Mouse (Mus musculus): Measurements from ENCODE around the gene Cartpt. TPM values are rescaled to one million over a fixed set of nuclear protein-coding genes. Genes with fewer than 3 reads are reported as not detected.

Gene Cartpt
- 0.53 and 0.95 TPM in 2 replicates for polyA plus RNA-seq (2016; fragmentation: Nextera tagmentation; extraction: Ambion mirVana)

DNA sequence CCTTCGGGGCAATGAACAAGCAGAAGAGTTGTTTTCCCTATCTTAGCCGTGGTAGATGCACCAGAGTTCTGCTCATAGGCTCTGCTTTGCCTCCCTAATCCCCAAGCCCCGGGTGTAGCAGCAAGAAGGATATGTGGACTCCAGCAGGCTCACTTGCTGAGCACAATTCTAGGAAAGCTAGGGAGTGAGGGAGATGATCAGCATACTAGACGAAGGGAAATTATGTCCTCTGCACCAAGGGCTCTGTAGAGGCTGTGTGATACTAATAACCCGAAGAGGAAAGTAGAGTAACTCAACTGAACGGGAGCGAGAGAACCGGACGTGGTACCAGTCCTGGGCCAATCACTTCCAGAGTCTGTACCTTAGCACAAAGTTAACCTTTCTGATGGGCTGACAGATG, at the start of gene Cartpt:
Gene Cartpt, minus strand, starts transcription at position 127 of the 400 bp plus-strand sequence.
- 41% methylated on average over 9 of the region's 9 CpGs for WGBS
- H3K27me3 ChIP-seq (ENCODE audit: poor library complexity, severe bottlenecking), result peaks cover 55% of the 10 kb centered on the region

DNA sequence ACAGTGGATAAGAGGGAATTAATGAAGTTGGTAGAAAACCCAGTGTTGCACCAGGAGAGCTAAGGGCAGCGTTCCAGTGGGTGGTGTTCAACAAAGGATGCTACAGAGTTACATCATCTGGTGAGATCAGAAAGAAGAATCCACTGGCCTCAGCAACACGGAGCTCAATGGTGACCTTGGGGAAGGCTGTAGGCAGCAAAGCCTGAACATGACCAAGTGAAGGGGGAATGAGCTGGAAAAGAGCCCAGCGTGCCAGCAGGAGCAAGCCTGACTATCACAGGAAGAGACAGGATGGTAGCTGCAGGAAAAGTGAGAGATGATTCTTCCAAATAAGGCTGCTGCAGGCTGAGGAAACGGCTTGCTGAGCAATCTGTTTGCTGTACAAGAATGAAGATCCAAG, 46.5 kb upstream of the Cartpt start:
- no peaks in the 10 kb centered on the region for H3K4me1 ChIP-seq
- WGBS, result 88% methylated on average over 4 of the region's 4 CpGs
- no peaks in the 10 kb centered on the region for H3K9me3 ChIP-seq
- H3K27me3 ChIP-seq (ENCODE audit: poor library complexity, severe bottlenecking), result no peaks in the 10 kb centered on the region
- no peak overlapping the region for H3K27ac ChIP-seq
- no peak overlapping the region for H3K4me3 ChIP-seq
- DNase-seq (ENCODE audit: extremely low spot score, low spot score), result no peak
- H3K36me3 ChIP-seq (replicated peaks), result peaks cover 36% of the 10 kb centered on the region

More for the DNA sequence above, at the start of gene Cartpt:
- Histone ChIP-seq H3K9me3 (no peaks in the 10 kb centered on the region), H3K27ac (no peak within 1 kb of the TSS), H3K36me3 (replicated peaks) (no peaks in the 10 kb centered on the region), H3K4me1 (peaks cover 21% of the 10 kb centered on the region), H3K4me3 (peak within 1 kb of the TSS; percentile 48)
- DNase-seq (ENCODE audit: extremely low spot score, low spot score), result no peak

DNA sequence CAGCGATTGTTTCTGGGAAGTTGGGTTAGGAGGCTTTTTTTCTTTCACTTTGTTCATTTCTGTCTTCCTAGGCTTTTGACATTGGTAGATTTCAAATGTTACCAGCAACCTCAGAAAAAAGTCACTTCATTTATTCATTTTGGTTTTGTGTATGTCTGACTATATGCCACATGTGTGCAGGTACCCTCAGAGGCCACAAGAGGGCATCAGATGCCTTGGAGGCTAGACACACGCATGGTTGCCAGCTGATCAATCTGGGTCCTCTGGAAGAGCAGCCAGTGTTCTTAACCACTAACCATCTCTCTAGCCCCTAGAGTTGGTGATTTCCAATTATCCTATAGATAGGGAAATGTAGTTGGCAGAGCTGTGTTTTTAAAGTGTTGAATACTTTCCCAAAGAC, 42.6 kb upstream of the Cartpt start:
- Histone ChIP-seq H3K9me3 (no peaks in the 10 kb centered on the region), H3K36me3 (replicated peaks) (peaks cover 13% of the 10 kb centered on the region), H3K4me3 (no peak overlapping the region), H3K4me1 (peaks cover 19% of the 10 kb centered on the region), H3K27ac (no peak overlapping the region), H3K27me3 (ENCODE audit: poor library complexity, severe bottlenecking) (no peaks in the 10 kb centered on the region)
- 93% methylated on average over 2 of the region's 2 CpGs for WGBS
- no peak for DNase-seq (ENCODE audit: extremely low spot score, low spot score)

DNA sequence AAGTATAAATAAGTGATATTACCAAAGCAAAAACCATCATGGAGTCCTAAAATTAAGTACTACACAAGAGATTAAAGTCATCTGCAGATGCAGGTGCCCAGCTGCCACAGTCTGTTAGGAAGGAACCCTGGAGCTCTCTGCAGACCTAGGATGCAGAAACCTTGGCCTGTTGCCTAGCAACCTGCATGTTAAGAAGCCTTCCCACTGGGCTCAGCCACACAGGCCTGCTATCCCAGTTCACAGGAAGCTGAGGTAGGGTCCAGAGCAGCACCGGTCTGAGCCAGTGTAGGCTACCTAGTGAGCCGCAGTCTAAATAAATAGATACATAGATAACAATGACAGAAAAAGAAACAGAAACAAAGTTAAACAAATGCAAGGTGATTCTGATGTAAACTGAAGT, 39.7 kb upstream of the Cartpt start:
- no peak overlapping the region for H3K4me3 ChIP-seq
- H3K27me3 ChIP-seq (ENCODE audit: poor library complexity, severe bottlenecking), result no peaks in the 10 kb centered on the region
- H3K36me3 ChIP-seq (replicated peaks), result peaks cover 4% of the 10 kb centered on the region; the same call in 1 of the 2 replicates
- peak overlapping the region; percentile 68; the same call in 1 of the 2 replicates for H3K27ac ChIP-seq
- peaks cover 19% of the 10 kb centered on the region for H3K4me1 ChIP-seq
- H3K9me3 ChIP-seq, result no peaks in the 10 kb centered on the region
- DNase-seq (ENCODE audit: extremely low spot score, low spot score), result peak; percentile 54
- 21% methylated on average over 2 of the region's 2 CpGs for WGBS

DNA sequence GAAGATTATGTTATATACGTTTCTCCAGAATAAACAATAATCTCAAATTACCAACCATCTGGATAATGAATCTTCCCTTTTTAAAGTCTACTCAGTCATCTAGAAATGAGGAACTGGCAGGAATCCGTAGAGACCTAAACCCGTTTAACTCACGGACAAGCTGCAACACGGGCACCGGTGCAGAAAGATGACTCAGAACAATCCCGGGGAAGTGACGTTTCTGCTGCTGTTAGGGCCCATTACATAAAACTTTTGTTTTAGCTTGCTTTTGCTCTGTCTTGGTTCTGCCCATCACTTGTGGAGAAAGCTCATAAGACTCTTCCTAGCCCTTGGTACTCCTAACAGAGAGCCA, 38.4 kb upstream of the Cartpt start:
- WGBS, result 79% methylated on average over 8 of the region's 8 CpGs
- peak overlapping the region; percentile 68; the same call in 1 of the 2 replicates for H3K27ac ChIP-seq
- no peaks in the 10 kb centered on the region for H3K9me3 ChIP-seq

DNA sequence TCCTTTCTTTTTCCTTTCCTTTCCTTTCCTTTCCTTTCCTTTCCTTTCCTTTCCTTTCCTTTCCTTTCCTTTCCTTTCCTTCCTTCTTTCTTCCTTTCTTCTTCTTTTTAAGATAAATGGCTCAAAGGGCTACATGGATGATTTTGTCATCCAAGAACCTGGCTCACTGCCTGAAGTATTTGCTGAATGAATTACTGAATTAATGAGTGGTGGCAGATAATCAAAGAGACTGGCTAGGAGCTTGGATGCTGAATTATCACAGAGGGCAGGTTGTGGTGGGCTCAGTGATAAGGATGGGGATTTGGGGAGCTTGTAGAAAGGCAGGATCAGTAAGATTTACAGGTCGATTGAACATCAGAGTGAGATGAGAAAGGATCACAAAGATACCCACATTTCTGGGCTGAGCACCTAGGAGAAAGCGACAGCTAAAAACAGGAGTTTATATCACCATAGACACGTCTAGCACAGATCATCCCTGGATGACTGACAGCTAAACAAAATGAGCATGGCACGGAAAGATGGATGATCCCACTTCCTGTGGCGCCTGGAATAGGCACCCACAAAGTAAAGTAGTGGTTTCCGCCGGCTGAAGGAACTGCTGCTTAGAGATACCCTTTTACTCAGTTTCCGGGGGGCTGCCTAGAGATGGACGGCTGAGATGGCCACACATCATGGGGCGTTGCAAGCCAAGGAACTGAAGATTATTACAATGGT, 37.9 kb upstream of the Cartpt start:
- peak overlapping the region; percentile 68; the same call in 1 of the 2 replicates for H3K27ac ChIP-seq
- no peak overlapping the region for H3K4me3 ChIP-seq
- H3K4me1 ChIP-seq, result peaks cover 19% of the 10 kb centered on the region
- DNase-seq (ENCODE audit: extremely low spot score, low spot score), result no peak
- H3K9me3 ChIP-seq, result no peaks in the 10 kb centered on the region
- peaks cover under 1% of the 10 kb centered on the region; the same call in 1 of the 2 replicates for H3K36me3 ChIP-seq (replicated peaks)
- H3K27me3 ChIP-seq (ENCODE audit: poor library complexity, severe bottlenecking), result no peaks in the 10 kb centered on the region
- 85% methylated on average over 10 of the region's 10 CpGs for WGBS

More for the DNA sequence above, 38.4 kb upstream of the Cartpt start:
- Histone ChIP-seq H3K4me1 (peaks cover 19% of the 10 kb centered on the region), H3K27me3 (ENCODE audit: poor library complexity, severe bottlenecking) (no peaks in the 10 kb centered on the region), H3K4me3 (no peak overlapping the region), H3K36me3 (replicated peaks) (peaks cover 4% of the 10 kb centered on the region; the same call in 1 of the 2 replicates)
- no peak for DNase-seq (ENCODE audit: extremely low spot score, low spot score)

DNA sequence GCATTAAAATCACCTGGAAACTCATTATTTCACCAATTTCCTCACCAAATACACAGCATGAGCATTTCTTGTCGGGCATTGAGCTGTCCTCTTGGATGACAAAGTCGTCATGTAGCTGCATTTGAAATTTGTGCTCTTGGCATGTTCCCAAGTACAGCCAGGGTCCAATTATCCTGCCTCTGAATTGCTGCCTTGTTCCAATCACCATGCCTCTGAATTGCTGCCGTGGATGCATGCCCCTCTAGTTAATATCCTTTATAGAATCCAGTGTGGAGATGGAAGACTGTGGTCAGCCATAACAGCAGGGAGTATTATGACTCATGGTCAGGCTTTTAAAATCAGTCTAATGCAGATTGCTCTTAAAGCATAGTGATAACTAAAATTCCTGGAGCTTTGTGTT, 36.9 kb upstream of the Cartpt start:
- DNase-seq (ENCODE audit: extremely low spot score, low spot score), result no peak
- Histone ChIP-seq H3K27me3 (ENCODE audit: poor library complexity, severe bottlenecking) (no peaks in the 10 kb centered on the region), H3K9me3 (no peaks in the 10 kb centered on the region), H3K36me3 (replicated peaks) (no peaks in the 10 kb centered on the region), H3K4me1 (peaks cover 19% of the 10 kb centered on the region), H3K4me3 (no peak overlapping the region), H3K27ac (no peak overlapping the region)
- WGBS, result 64% methylated on average over 3 of the region's 3 CpGs

DNA sequence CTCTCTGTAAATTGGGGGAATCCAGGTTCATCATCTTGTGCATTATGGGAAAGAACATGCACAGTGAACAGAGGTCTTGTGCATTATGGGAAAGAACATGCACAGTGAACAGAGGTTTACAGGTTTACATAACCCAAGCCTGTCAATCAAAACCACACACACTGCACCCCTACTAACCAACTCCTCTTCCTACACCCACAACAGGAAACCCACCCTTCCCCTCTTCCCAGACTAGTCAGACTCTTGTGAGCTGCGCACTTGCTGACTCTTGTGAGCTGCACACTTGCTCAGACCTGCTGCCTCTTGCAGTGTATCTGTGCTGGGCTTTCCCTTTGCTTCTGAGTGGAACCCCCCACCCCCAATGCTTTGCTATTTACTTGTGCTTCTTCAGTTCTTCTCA, 31.5 kb upstream of the Cartpt start:
- 96% methylated on average over 1 of the region's 1 CpGs for WGBS
- H3K36me3 ChIP-seq (replicated peaks), result no peaks in the 10 kb centered on the region
- no peak overlapping the region for H3K4me3 ChIP-seq
- H3K9me3 ChIP-seq, result no peaks in the 10 kb centered on the region
- no peaks in the 10 kb centered on the region for H3K4me1 ChIP-seq
- H3K27me3 ChIP-seq (ENCODE audit: poor library complexity, severe bottlenecking), result no peaks in the 10 kb centered on the region
- DNase-seq (ENCODE audit: extremely low spot score, low spot score), result no peak
- H3K27ac ChIP-seq, result no peak overlapping the region

DNA sequence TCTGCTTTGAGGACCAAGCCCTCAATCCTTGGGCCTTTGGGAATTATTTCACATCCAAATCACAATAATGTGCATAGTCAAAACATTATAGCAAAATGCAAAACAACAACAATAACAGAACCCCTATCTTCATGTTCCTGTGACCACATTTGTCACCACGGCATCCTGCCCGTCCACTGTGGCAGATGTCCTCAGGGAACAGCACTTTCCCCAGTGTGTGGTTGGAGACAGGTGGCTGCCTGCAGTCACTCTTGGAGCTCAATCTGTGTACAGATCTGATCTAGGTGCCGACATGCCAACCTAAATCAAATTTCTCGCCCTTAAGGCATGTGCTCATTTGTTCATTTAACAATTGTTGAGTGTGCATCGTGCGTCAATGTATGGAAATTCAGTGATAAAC, 30.6 kb upstream of the Cartpt start:
- 93% methylated on average over 6 of the region's 6 CpGs for WGBS
- Histone ChIP-seq H3K4me3 (no peak overlapping the region), H3K36me3 (replicated peaks) (no peaks in the 10 kb centered on the region), H3K27me3 (ENCODE audit: poor library complexity, severe bottlenecking) (no peaks in the 10 kb centered on the region), H3K9me3 (no peaks in the 10 kb centered on the region), H3K27ac (no peak overlapping the region), H3K4me1 (peaks cover 6% of the 10 kb centered on the region)
- DNase-seq (ENCODE audit: extremely low spot score, low spot score), result no peak

DNA sequence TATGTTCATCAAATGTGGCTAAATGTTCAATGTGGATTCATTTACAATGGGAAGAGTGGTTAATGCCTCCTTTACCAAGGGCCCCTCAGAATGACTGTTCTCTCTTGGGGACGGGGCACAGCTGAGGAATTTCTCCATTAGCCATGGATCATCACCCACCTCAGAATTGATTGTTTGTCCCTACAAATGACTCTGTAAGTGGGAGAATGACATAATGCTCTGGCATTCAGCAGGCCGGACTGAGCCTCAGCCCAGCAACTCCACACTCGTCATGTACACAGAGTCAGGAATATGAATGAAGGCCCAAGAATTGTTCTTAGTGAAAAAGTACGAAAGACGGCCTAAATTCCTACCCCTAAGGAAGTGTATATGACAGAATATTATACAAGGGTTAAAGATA, 25.4 kb upstream of the Cartpt start:
- no peak overlapping the region for H3K4me3 ChIP-seq
- no peaks in the 10 kb centered on the region for H3K36me3 ChIP-seq (replicated peaks)
- DNase-seq (ENCODE audit: extremely low spot score, low spot score), result no peak
- H3K27ac ChIP-seq, result no peak overlapping the region
- WGBS, result 53% methylated on average over 5 of the region's 5 CpGs
- no peaks in the 10 kb centered on the region for H3K27me3 ChIP-seq (ENCODE audit: poor library complexity, severe bottlenecking)
- H3K9me3 ChIP-seq, result no peaks in the 10 kb centered on the region
- peaks cover 21% of the 10 kb centered on the region for H3K4me1 ChIP-seq

DNA sequence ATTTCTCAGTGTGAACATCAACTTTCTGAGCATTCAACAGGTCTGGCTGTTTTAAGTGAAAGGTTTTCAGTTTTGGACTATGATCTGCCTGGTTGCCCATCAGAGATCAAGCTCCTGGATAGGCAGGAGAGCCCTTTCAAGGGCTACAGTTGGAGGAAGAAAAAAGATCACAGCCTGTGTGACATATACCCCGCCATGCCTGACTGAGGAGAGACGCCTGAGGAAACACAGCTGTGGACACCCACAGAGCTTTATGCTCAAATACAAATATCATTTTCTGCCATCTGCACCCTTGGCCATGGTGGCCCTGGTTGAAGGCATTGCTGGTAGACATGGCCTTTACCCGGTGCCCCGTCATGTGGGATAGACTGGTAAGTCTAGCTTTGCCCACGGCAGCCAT, 14.7 kb upstream of the Cartpt start:
- no peaks in the 10 kb centered on the region for H3K4me1 ChIP-seq
- 84% methylated on average over 5 of the region's 5 CpGs for WGBS
- H3K27me3 ChIP-seq (ENCODE audit: poor library complexity, severe bottlenecking), result no peaks in the 10 kb centered on the region
- H3K4me3 ChIP-seq, result no peak overlapping the region
- no peak for DNase-seq (ENCODE audit: extremely low spot score, low spot score)
- H3K9me3 ChIP-seq, result no peaks in the 10 kb centered on the region
- no peaks in the 10 kb centered on the region for H3K36me3 ChIP-seq (replicated peaks)
- no peak overlapping the region for H3K27ac ChIP-seq

DNA sequence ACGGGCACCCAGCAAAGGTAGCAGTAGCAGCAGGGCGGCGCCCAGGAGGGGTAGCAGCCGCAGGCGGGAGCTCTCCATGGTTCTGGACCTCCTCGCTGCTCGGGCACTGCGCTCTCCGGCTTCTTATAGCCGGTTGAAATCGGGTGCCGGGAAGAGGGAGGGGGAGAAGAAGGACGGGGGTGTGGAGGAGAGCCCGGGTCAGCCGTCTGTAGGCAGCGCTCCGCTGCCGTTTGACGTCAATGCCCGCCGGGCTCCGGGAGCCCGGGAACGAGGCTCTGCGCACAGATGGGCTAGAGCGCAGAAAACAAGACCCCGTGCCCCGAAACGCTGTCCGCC, 366 bp downstream of the Cartpt start:
- peak; percentile 62 for DNase-seq (ENCODE audit: extremely low spot score, low spot score)
- H3K4me3 ChIP-seq, result peak overlapping the region; percentile 48
- peaks cover 55% of the 10 kb centered on the region for H3K27me3 ChIP-seq (ENCODE audit: poor library complexity, severe bottlenecking)
- no peaks in the 10 kb centered on the region for H3K36me3 ChIP-seq (replicated peaks)
- H3K4me1 ChIP-seq, result peaks cover 22% of the 10 kb centered on the region
- H3K9me3 ChIP-seq, result no peaks in the 10 kb centered on the region
- WGBS, result 2% methylated on average over 29 of the region's 30 CpGs
- no peak overlapping the region for H3K27ac ChIP-seq

DNA sequence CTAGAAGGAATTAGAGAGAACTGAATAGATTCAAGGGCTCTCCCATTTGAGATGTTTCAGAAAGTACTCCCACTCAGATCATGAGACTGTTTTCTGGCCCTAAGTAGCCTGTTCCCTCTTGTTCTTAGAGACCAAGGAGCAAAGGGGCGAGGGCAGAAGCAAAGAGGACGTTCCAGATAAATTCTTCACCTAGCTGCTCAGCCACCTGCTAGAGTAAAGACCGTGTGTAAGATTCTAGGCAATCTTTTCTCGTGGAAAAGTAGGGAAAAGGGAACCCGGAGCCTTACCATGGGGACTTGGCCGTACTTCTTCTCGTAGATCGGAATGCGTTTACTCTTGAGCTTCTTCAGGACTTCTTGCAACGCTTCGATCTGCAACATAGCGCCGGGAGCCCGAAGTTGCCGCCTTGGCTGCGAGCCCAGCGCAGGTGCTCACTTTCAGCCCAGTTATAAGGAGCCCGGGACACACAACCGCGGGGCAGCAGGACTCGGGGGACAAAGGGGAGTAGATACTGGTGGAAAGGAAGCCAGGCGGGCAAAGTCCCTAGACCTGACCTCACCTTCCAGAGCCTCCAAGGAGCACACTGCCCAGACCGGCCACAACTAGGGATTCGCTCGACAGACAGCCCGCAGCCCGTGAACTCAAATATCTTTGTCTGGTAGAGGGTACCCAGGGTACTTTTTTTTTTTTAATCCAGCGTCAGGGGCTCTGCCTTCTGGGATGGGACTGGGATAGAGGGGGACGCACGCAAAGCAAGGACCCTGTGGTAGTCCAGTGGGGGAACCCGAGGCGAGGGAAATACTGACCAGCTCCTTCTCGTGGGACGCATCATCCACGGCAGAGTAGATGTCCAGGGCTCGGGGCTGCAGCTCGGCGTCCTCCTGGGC, 978 bp downstream of the Cartpt start:
- peak; percentile 18 for DNase-seq (ENCODE audit: extremely low spot score, low spot score)
- peak overlapping the region; percentile 48 for H3K4me3 ChIP-seq
- H3K9me3 ChIP-seq, result no peaks in the 10 kb centered on the region
- no peaks in the 10 kb centered on the region for H3K36me3 ChIP-seq (replicated peaks)
- H3K27me3 ChIP-seq (ENCODE audit: poor library complexity, severe bottlenecking), result peaks cover 55% of the 10 kb centered on the region
- H3K27ac ChIP-seq, result no peak overlapping the region
- WGBS, result 4% methylated on average over 38 of the region's 38 CpGs
- H3K4me1 ChIP-seq, result peaks cover 22% of the 10 kb centered on the region
